Mouse (Mus musculus): ENCODE data around the gene Ssxb1.
"Not testable (repeated sequence)": the region's sequence is repeated elsewhere in the genome, so short reads cannot be mapped to it uniquely, and the experiment has no call there.

The Ssxb1 gene

DNA sequence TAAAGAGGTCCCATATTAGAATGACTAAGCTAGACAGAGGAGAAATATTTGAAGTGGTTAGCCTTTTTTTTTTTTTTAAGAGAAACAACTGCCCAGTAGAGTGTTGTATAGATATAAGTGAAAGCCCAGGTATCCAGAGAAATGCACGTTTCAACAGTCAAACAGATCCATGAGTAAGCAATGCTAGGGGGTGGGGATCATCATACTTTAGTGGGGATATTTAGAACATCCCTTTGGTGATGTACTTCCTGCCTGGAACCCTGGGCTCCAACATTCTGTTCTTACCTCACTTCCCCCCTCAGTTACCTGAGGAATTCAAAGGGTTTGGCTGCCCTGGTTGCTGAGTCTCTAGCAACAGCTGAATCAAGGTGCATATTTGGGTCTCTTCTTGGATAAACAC lies at the start of gene Ssxb1:
Gene Ssxb1, plus strand, starts transcription at position 301 of the 400 bp plus-strand sequence.
- DNase-seq (ENCODE audit: extremely low read depth, insufficient read length, low spot score) = not testable (repeated sequence)

DNA sequence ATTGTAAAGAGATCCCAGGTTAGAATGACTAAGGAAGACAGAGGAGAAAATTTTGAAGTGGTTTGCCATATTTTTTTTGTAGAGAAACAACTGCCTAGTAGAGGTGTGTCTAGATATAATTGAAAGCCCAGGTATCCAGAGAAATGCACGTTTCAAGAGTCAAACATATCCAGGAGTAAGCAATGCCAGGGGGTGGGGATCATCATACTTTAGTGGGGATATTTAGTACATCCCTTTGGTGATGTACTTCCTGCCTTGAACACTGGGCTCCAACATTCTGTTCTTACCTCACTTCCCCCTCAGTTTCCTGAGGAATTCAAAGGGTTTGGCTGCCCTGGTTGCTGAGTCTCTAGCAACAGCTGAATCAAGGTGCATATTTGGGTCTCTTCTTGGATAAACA lies 46.4 kb upstream of the Ssxb1 start, which contains the start of gene Ssxb9:
Gene Ssxb9, plus strand, starts transcription at position 301 of the 400 bp plus-strand sequence.
- not testable (repeated sequence) for DNase-seq (ENCODE audit: extremely low read depth, insufficient read length, low spot score)

DNA sequence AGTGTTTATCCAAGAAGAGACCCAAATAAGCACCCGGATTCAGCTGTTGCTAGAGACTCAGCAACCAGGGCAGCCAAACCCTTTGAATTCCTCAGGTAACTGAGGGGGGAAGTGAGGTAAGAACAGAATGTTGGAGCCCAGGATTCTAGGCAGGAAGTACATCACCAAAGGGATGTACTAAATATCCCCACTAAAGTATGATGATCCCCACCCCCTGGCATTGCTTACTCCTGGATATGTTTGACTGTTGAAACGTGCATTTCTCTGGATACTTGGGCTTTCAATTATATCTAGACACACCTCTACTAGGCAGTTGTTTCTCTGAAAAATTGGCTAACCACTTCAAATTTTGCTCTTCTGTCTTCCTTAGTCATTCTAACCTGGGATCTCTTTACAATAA lies 48.5 kb downstream of the Ssxb1 start, which contains the start of gene Ssxb2:
Gene Ssxb2, minus strand, starts transcription at position 101 of the 400 bp plus-strand sequence.
- DNase-seq (ENCODE audit: extremely low read depth, insufficient read length, low spot score) = not testable (repeated sequence)

All from 3134 (cell line).